Mouse (Mus musculus): ENCODE data around the gene Arhgef26. TPM values are rescaled to one million over a fixed set of nuclear protein-coding genes. Genes with fewer than 3 reads are reported as not detected.

Gene Arhgef26
- 12.9 and 13.5 TPM in 2 replicates for polyA plus RNA-seq (2015; fragmentation: Nextera tagmentation; extraction: Ambion mirVana)

DNA sequence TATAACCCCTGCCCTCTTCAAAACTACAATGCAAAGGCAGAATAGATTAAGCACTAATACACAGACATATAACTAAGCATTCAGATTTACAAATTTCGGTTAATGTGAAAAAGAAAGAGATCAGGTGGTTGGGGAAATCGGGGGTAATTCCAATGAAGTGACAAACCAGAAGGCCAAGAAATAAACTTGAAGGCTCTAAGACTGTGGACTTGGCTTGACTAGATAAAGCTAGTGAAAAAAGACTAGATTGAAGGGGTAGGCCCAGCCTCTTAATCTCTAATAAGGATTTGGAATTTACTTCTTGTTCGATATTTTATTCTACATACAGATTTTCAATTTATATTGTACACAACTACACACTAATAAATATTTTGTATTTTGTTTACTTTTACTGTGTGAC is at the start of gene Arhgef26:
TSS of gene Arhgef26 (plus strand) at position 301 of the 400 bp plus-strand sequence.
- Histone ChIP-seq H3K36me3 (ENCODE audit: control insufficient read depth, insufficient read depth, low read length) (no peaks in the 10 kb centered on the region), H3K9ac (ENCODE audit: low read depth, low read length) (peak within 1 kb of the TSS; percentile 86), H3K9me3 (ENCODE audit: control insufficient read depth, low read length) (no peaks in the 10 kb centered on the region), H3K4me1 (ENCODE audit: control insufficient read depth, insufficient read depth, low read length) (peaks cover 3% of the 10 kb centered on the region; the same call in 1 of the 2 replicates), H3K27me3 (replicated peaks; ENCODE audit: control insufficient read depth, insufficient read depth, low read length) (no peaks in the 10 kb centered on the region), H3K27ac (ENCODE audit: low read length) (peak within 1 kb of the TSS; percentile 63), H3K4me2 (ENCODE audit: low read depth, low read length) (peak within 1 kb of the TSS; percentile 87), H3K4me3 (ENCODE audit: low read length) (peak within 1 kb of the TSS; percentile 81)
- WGBS = 79% methylated on average over 3 of the region's 3 CpGs
- no peak for ATAC-seq

- H3K4me1 ChIP-seq (ENCODE audit: control insufficient read depth, insufficient read depth, low read length) = no peaks in the 10 kb centered on the region
- H3K27me3 ChIP-seq (replicated peaks; ENCODE audit: control insufficient read depth, insufficient read depth, low read length) = no peaks in the 10 kb centered on the region
- no peak overlapping the region for H3K9ac ChIP-seq (ENCODE audit: low read depth, low read length)
- H3K27ac ChIP-seq (ENCODE audit: low read length) = no peak overlapping the region
- no peak overlapping the region for H3K4me2 ChIP-seq (ENCODE audit: low read depth, low read length)
- no peak for ATAC-seq
- 96% methylated on average over 3 of the region's 3 CpGs for WGBS
- H3K4me3 ChIP-seq (ENCODE audit: low read length) = no peak overlapping the region
- no peaks in the 10 kb centered on the region for H3K36me3 ChIP-seq (ENCODE audit: control insufficient read depth, insufficient read depth, low read length)
- H3K9me3 ChIP-seq (ENCODE audit: control insufficient read depth, low read length) = no peaks in the 10 kb centered on the region
Measured at GRCm38 (mm10) chr3:62310493-62310892, 27.7 kb upstream of the Arhgef26 start.

DNA sequence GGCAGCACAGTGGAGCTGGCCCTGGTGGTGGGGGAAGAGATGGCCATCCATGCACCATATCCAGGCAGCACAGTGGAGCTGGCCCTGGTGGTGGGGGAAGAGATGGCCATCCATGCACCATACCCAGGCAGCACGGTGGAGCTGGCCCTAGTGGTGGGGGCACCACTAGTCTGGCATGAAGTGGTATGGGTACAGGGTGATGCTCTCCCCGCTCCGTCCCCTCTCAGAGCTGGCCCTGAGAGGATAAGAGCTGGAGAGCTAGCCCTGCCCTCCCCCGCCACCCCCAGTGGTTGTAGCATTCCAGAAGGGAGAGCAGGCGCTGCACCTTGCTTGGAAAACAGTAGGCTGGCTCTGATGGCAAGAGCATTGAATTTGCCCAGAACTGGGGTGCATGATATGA is 26.9 kb upstream of the Arhgef26 start:
- no peak overlapping the region for H3K9ac ChIP-seq (ENCODE audit: low read depth, low read length)
- no peaks in the 10 kb centered on the region for H3K9me3 ChIP-seq (ENCODE audit: control insufficient read depth, low read length)
- no peaks in the 10 kb centered on the region for H3K36me3 ChIP-seq (ENCODE audit: control insufficient read depth, insufficient read depth, low read length)
- 92% methylated on average over 5 of the region's 5 CpGs for WGBS
- no peak overlapping the region for H3K4me3 ChIP-seq (ENCODE audit: low read length)
- H3K27me3 ChIP-seq (replicated peaks; ENCODE audit: control insufficient read depth, insufficient read depth, low read length) = no peaks in the 10 kb centered on the region
- no peak for ATAC-seq
- no peaks in the 10 kb centered on the region for H3K4me1 ChIP-seq (ENCODE audit: control insufficient read depth, insufficient read depth, low read length)
- no peak overlapping the region for H3K27ac ChIP-seq (ENCODE audit: low read length)
- H3K4me2 ChIP-seq (ENCODE audit: low read depth, low read length) = no peak overlapping the region

- Histone ChIP-seq H3K4me3 (ENCODE audit: low read length) (no peak overlapping the region), H3K27ac (ENCODE audit: low read length) (no peak overlapping the region), H3K4me2 (ENCODE audit: low read depth, low read length) (no peak overlapping the region), H3K27me3 (replicated peaks; ENCODE audit: control insufficient read depth, insufficient read depth, low read length) (no peaks in the 10 kb centered on the region), H3K9ac (ENCODE audit: low read depth, low read length) (no peak overlapping the region), H3K9me3 (ENCODE audit: control insufficient read depth, low read length) (no peaks in the 10 kb centered on the region), H3K4me1 (ENCODE audit: control insufficient read depth, insufficient read depth, low read length) (no peaks in the 10 kb centered on the region), H3K36me3 (ENCODE audit: control insufficient read depth, insufficient read depth, low read length) (no peaks in the 10 kb centered on the region)
- no peak for ATAC-seq
- 63% methylated on average over 1 of the region's 1 CpGs for WGBS
Measured at GRCm38 (mm10) chr3:62324708-62325107, 13.4 kb upstream of the Arhgef26 start.

DNA sequence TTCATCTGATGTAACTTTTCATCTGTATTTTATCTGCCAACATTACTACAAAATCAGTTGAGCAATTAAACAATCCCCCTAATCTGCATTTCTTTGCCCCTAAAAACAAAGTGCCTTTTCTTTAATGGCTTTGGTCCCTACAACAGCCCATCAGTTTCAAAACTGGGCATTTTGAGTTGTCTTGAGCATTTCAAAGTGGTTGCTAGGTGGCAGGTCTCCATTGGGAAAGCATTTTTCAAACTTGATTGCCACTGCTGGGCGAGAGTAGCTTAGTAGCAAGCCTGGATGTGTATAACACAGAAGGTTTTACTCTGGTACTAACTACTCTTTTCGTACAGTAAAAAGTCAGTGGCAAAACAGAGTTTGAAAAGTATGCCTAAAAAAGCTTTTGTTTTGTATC is 10.2 kb upstream of the Arhgef26 start:
- Histone ChIP-seq H3K9ac (ENCODE audit: low read depth, low read length) (no peak overlapping the region), H3K4me2 (ENCODE audit: low read depth, low read length) (no peak overlapping the region), H3K27ac (ENCODE audit: low read length) (no peak overlapping the region), H3K4me3 (ENCODE audit: low read length) (no peak overlapping the region), H3K36me3 (ENCODE audit: control insufficient read depth, insufficient read depth, low read length) (no peaks in the 10 kb centered on the region), H3K4me1 (ENCODE audit: control insufficient read depth, insufficient read depth, low read length) (no peaks in the 10 kb centered on the region), H3K27me3 (replicated peaks; ENCODE audit: control insufficient read depth, insufficient read depth, low read length) (no peaks in the 10 kb centered on the region), H3K9me3 (ENCODE audit: control insufficient read depth, low read length) (no peaks in the 10 kb centered on the region)
- no peak for ATAC-seq
- WGBS = 78% methylated on average over 2 of the region's 2 CpGs

DNA sequence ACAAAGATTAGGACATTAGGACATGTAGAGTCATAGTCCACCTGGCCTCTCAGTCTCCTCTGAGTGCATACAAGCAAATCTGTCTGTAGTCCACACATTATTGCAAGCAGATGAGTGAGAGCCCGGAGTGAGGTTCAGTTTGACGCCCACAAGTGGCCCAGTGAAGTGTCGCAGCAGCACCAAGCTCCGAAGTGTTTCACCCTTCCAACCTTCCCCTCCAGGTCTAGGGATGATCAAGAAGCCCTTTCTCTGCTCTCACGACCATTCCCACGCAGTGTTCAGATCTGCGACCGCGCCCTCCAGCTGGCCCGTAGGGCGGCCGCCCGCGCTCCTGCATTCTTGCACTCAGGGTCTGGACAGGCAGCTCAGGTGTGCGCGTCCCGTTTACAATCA is 313 bp downstream of the Arhgef26 start:
- H3K27me3 ChIP-seq (replicated peaks; ENCODE audit: control insufficient read depth, insufficient read depth, low read length) = no peaks in the 10 kb centered on the region
- H3K27ac ChIP-seq (ENCODE audit: low read length) = peak overlapping the region; percentile 63
- H3K9ac ChIP-seq (ENCODE audit: low read depth, low read length) = peak overlapping the region; percentile 86
- H3K4me2 ChIP-seq (ENCODE audit: low read depth, low read length) = peak overlapping the region; percentile 87
- H3K4me1 ChIP-seq (ENCODE audit: control insufficient read depth, insufficient read depth, low read length) = peaks cover 7% of the 10 kb centered on the region; the same call in 1 of the 2 replicates
- peak; percentile 63 for ATAC-seq
- H3K4me3 ChIP-seq (ENCODE audit: low read length) = peak overlapping the region; percentile 81
- no peaks in the 10 kb centered on the region for H3K36me3 ChIP-seq (ENCODE audit: control insufficient read depth, insufficient read depth, low read length)
- no peaks in the 10 kb centered on the region for H3K9me3 ChIP-seq (ENCODE audit: control insufficient read depth, low read length)
- 1% methylated on average over 17 of the region's 17 CpGs for WGBS

GRCm38 (mm10) chr3:62338854-62339515 is 841 bp downstream of the Arhgef26 start:
- Histone ChIP-seq H3K27ac (ENCODE audit: low read length) (peak overlapping the region; percentile 63), H3K36me3 (ENCODE audit: control insufficient read depth, insufficient read depth, low read length) (no peaks in the 10 kb centered on the region), H3K4me2 (ENCODE audit: low read depth, low read length) (peak overlapping the region; percentile 87), H3K4me3 (ENCODE audit: low read length) (peak overlapping the region; percentile 81), H3K27me3 (replicated peaks; ENCODE audit: control insufficient read depth, insufficient read depth, low read length) (no peaks in the 10 kb centered on the region), H3K9me3 (ENCODE audit: control insufficient read depth, low read length) (no peaks in the 10 kb centered on the region), H3K9ac (ENCODE audit: low read depth, low read length) (peak overlapping the region; percentile 86), H3K4me1 (ENCODE audit: control insufficient read depth, insufficient read depth, low read length) (peaks cover 7% of the 10 kb centered on the region; the same call in 1 of the 2 replicates)
- WGBS = under 1% methylated on average over 67 of the region's 68 CpGs
- ATAC-seq = peak; percentile 97

GRCm38 (mm10) chr3:62339516-62340051 is 1.4 kb downstream of the Arhgef26 start:
- Histone ChIP-seq H3K4me1 (ENCODE audit: control insufficient read depth, insufficient read depth, low read length) (peaks cover 7% of the 10 kb centered on the region; the same call in 1 of the 2 replicates), H3K4me2 (ENCODE audit: low read depth, low read length) (peak overlapping the region; percentile 87), H3K27ac (ENCODE audit: low read length) (peak overlapping the region; percentile 63), H3K27me3 (replicated peaks; ENCODE audit: control insufficient read depth, insufficient read depth, low read length) (no peaks in the 10 kb centered on the region), H3K9ac (ENCODE audit: low read depth, low read length) (peak overlapping the region; percentile 86), H3K9me3 (ENCODE audit: control insufficient read depth, low read length) (no peaks in the 10 kb centered on the region), H3K36me3 (ENCODE audit: control insufficient read depth, insufficient read depth, low read length) (no peaks in the 10 kb centered on the region), H3K4me3 (ENCODE audit: low read length) (peak overlapping the region; percentile 81)
- under 1% methylated on average over 53 of the region's 53 CpGs for WGBS
- ATAC-seq = peak; percentile 50

- no peak for ATAC-seq
- H3K4me3 ChIP-seq (ENCODE audit: low read length) = peak overlapping the region; percentile 81
- peak overlapping the region; percentile 87 for H3K4me2 ChIP-seq (ENCODE audit: low read depth, low read length)
- peaks cover 7% of the 10 kb centered on the region; the same call in 1 of the 2 replicates for H3K4me1 ChIP-seq (ENCODE audit: control insufficient read depth, insufficient read depth, low read length)
- WGBS = 13% methylated on average over 16 of the region's 16 CpGs
- H3K9me3 ChIP-seq (ENCODE audit: control insufficient read depth, low read length) = no peaks in the 10 kb centered on the region
- H3K27ac ChIP-seq (ENCODE audit: low read length) = no peak overlapping the region
- no peaks in the 10 kb centered on the region for H3K36me3 ChIP-seq (ENCODE audit: control insufficient read depth, insufficient read depth, low read length)
- no peaks in the 10 kb centered on the region for H3K27me3 ChIP-seq (replicated peaks; ENCODE audit: control insufficient read depth, insufficient read depth, low read length)
- H3K9ac ChIP-seq (ENCODE audit: low read depth, low read length) = peak overlapping the region; percentile 86
Measured at GRCm38 (mm10) chr3:62340154-62340760, 2.1 kb downstream of the Arhgef26 start.

Measured in intestine, embryonic 16.5 days (tissue).